Mouse (Mus musculus) lung, postnatal 0 days (tissue): ENCODE measurements around the gene Ankmy1. TPM values are rescaled to one million over a fixed set of nuclear protein-coding genes. Genes with fewer than 3 reads are reported as not detected.

Experiments
- ATAC-seq: fragments of 200-750 bp; cut with Nextera tagmentation; 2 replicates; pipeline ENCODE4 v1.8.0; 2017; ENCODE audit warnings: moderate library complexity
- DNase-seq: peaks from one replicate; pipeline ENCODE4 v3.0.0-alpha.2; 2016; ENCODE audit warnings: low spot score
- H3K27ac ChIP-seq: fragments of 300-500 bp; sonication (generic); 2 replicates; pipeline ENCODE4 v1.5.1; 2014; ENCODE audit warnings: antibody characterized with exemption, mild to moderate bottlenecking, low read length, mixed read lengths
- H3K27me3 ChIP-seq: fragments of 300-500 bp; sonication (generic); replicated peaks from 2 replicates; pipeline ENCODE4 v1.6.1; 2014; ENCODE audit warnings: low read length, mixed read lengths; ENCODE audit not compliant: insufficient read depth
- H3K36me3 ChIP-seq: fragments of 300-500 bp; sonication (generic); 2 replicates; pipeline ENCODE4 v1.6.1; 2014; ENCODE audit warnings: low read length, mixed read lengths; ENCODE audit not compliant: insufficient read depth
- H3K4me1 ChIP-seq: fragments of 300-500 bp; sonication (generic); 2 replicates; pipeline ENCODE4 v1.6.1; 2014; ENCODE audit warnings: antibody characterized with exemption, low read depth, low read length, mixed read lengths; ENCODE audit not compliant: insufficient read depth
- H3K4me2 ChIP-seq: fragments of 300-500 bp; sonication (generic); replicated peaks from 2 replicates; pipeline ENCODE4 v1.6.1; 2014; ENCODE audit warnings: low read depth, mild to moderate bottlenecking, low read length, moderate library complexity, mixed read lengths
- H3K4me3 ChIP-seq: fragments of 300-500 bp; sonication (generic); 2 replicates; pipeline ENCODE4 v1.5.1; 2014; ENCODE audit warnings: low read depth, low read length
- H3K9ac ChIP-seq: fragments of 300-500 bp; sonication (generic); replicated peaks from 2 replicates; pipeline ENCODE4 v1.6.1; 2014; ENCODE audit warnings: low read depth, mild to moderate bottlenecking
- H3K9me3 ChIP-seq: fragments of 300-500 bp; sonication (generic); 2 replicates; pipeline ENCODE4 v1.6.1; 2016; ENCODE audit warnings: low read length, mixed read lengths
- CTCF ChIP-seq: IDR thresholded peaks from 2 replicates; pipeline ENCODE4 v1.5.1; 2016; ENCODE audit warnings: antibody characterized with exemption, mild to moderate bottlenecking
- EP300 ChIP-seq: IDR thresholded peaks from 2 replicates; pipeline ENCODE4 v1.6.1; 2016; ENCODE audit warnings: antibody characterized with exemption, mild to moderate bottlenecking, control low read depth
- WGBS: fragments of 180-500 bp; shearing (Covaris S2); extraction: QIAGEN DNeasy Blood & Tissue Kit; methylation state at CpG from one replicate; pipeline ENCODE4 v1.1.7; 2014; 5-methylcytosine and 5-hydroxymethylcytosine counted together
- polyA plus RNA-seq: library from polyadenylated mRNA; unstranded; fragments of >200 nt; fragmentation: Nextera tagmentation; extraction: Ambion mirVana; gene quantifications from 2 replicates; pipeline ENCODE4 v1.2.1, GENCODE M21; 2015

Gene Ankmy1
- polyA plus RNA-seq, 1 experiment from 2014 or later = 0.57 TPM

DNA sequence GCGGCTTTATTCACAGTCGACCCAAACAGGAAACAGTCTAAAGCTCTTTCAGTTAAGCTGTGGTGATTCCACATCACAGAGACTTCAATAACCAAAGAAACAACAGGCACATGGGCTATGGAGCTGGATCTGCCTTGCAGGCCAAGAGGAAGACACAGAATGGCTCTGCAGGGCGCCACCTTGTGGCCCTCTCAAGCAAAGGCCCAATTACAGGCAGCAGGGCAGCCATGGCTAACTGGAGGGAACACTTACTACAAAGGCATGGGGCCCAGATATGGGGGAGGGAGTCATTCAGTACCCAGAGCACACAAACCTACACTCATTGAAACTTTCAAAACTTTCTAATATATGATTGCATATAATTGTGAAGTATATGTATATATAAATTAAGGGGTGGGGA lies 7.6 kb downstream of the Ankmy1 start:
- ATAC-seq = peak; percentile 66
- no peaks in the 10 kb centered on the region for H3K27me3 ChIP-seq
- H3K4me2 ChIP-seq = no peak overlapping the region
- TF ChIP-seq CTCF (peak; percentile 94), EP300 (no peak)
- H3K36me3 ChIP-seq = no peaks in the 10 kb centered on the region
- H3K9me3 ChIP-seq = no peaks in the 10 kb centered on the region
- no peak overlapping the region for H3K27ac ChIP-seq
- H3K9ac ChIP-seq = no peak overlapping the region
- H3K4me3 ChIP-seq = no peak overlapping the region
- whole genome bisulfite sequencing = 8% methylated on average over 3 of the region's 3 CpGs
- DNase-seq = peak; percentile 75
- H3K4me1 ChIP-seq = no peaks in the 10 kb centered on the region

DNA sequence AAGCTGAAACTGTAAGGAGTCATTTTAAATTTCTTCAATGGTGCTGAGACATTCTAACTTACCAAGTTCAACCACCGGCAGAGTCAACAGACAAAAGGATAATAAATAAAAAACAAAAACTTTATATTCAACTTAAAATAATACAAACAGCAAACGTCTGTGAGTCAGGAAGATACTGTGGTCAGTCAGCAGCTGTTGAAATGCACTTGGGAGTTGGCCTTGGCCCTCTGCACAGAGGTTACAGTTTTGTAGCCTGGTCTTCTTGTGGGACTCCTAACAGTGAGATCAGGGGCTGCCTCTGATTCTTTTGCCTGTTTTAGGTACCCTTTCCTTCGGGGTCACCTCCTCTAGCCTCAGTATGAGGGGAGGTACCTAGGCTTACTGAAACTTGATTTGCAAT lies 8.8 kb downstream of the Ankmy1 start:
- TF ChIP-seq EP300 = no peak
- TF ChIP-seq CTCF = no peak
- Histone ChIP-seq H3K36me3 (no peaks in the 10 kb centered on the region), H3K4me3 (no peak overlapping the region), H3K4me1 (no peaks in the 10 kb centered on the region), H3K27me3 (no peaks in the 10 kb centered on the region), H3K9ac (no peak overlapping the region), H3K9me3 (no peaks in the 10 kb centered on the region), H3K27ac (no peak overlapping the region), H3K4me2 (no peak overlapping the region)
- DNase-seq (no peak), ATAC-seq (no peak)
- 57% methylated on average over 3 of the region's 3 CpGs for WGBS

DNA sequence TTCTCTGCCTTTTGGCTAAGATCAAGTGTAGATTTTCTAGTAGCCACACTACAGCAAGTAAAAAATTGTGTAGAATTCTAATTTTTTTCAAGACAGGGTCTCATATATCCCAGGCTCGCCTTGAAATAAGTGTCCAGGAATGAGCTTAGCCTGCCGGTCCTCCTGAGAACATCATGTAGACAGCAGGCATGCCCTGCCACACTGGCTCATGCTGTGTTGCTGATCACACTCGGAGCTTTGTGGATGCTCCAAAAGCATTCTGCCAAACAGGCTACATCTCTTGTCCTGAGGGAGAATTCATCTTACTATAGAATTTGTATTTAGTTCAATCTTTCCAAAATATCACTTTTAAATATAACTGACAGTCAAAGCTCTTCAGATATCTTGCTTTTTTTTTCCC lies 9.9 kb downstream of the Ankmy1 start:
- no peak overlapping the region for H3K4me3 ChIP-seq
- WGBS = 53% methylated on average over 3 of the region's 3 CpGs
- no peak overlapping the region for H3K9ac ChIP-seq
- ATAC-seq = no peak
- no peaks in the 10 kb centered on the region for H3K4me1 ChIP-seq
- H3K27me3 ChIP-seq = no peaks in the 10 kb centered on the region
- H3K36me3 ChIP-seq = no peaks in the 10 kb centered on the region
- no peak for DNase-seq
- H3K27ac ChIP-seq = no peak overlapping the region
- no peak for TF ChIP-seq EP300
- no peak for TF ChIP-seq CTCF
- H3K9me3 ChIP-seq = no peaks in the 10 kb centered on the region
- no peak overlapping the region for H3K4me2 ChIP-seq

DNA sequence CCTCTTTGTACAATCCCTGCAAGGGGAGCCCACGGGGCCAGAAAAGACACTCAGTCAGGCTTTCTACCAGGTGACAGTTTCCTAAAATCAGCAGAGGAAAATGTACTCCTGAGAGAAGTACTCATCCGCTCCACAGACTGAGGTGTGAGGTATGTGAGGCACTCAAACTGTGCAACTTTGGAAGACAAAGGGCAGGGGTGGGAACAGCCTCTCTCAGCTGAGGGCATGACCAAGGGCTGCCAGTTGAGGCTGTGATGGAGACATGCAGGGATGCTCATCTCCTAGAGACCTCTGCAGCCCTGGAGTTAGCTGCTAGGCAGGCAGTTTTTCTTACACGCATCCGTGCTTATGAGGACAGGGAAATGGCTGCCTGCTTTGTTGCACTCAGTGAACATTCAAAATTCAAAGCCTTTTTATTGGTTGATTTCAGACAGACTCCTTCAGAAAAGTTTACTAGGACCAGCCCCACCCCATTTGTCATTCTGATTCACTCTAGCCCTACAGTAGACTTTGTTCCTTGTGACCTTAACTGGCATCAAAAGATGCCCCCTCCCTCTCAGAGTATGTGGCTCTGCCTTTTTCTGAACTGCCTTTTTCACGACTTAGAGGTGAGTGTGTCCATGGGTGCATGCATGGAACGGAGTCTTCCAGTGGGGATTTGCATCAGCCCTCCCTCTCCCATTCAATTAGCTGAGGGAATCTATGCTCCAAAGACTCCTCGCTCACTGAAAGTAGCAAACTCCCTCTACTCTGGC lies 13.6 kb downstream of the Ankmy1 start:
- no peaks in the 10 kb centered on the region for H3K4me1 ChIP-seq
- no peak overlapping the region for H3K4me3 ChIP-seq
- H3K27ac ChIP-seq = no peak overlapping the region
- H3K27me3 ChIP-seq = no peaks in the 10 kb centered on the region
- TF ChIP-seq EP300 (no peak), CTCF (no peak)
- H3K36me3 ChIP-seq = no peaks in the 10 kb centered on the region
- 69% methylated on average over 7 of the region's 7 CpGs for WGBS
- no peak overlapping the region for H3K4me2 ChIP-seq
- DNase-seq = no peak
- H3K9me3 ChIP-seq = no peaks in the 10 kb centered on the region
- no peak overlapping the region for H3K9ac ChIP-seq
- no peak for ATAC-seq

GRCm38 (mm10) chr1:92881982-92882381 lies 20.7 kb downstream of the Ankmy1 start:
- H3K4me1 ChIP-seq = no peaks in the 10 kb centered on the region
- no peaks in the 10 kb centered on the region for H3K27me3 ChIP-seq
- no peak overlapping the region for H3K4me2 ChIP-seq
- H3K9me3 ChIP-seq = no peaks in the 10 kb centered on the region
- WGBS = 74% methylated on average over 6 of the region's 6 CpGs
- no peak for ATAC-seq
- TF ChIP-seq EP300 (no peak), CTCF (no peak)
- no peaks in the 10 kb centered on the region for H3K36me3 ChIP-seq
- H3K9ac ChIP-seq = no peak overlapping the region
- no peak overlapping the region for H3K4me3 ChIP-seq
- no peak for DNase-seq
- no peak overlapping the region for H3K27ac ChIP-seq

- no peak overlapping the region for H3K4me2 ChIP-seq
- H3K9ac ChIP-seq = no peak overlapping the region
- no peaks in the 10 kb centered on the region for H3K9me3 ChIP-seq
- no peaks in the 10 kb centered on the region for H3K36me3 ChIP-seq
- no peaks in the 10 kb centered on the region for H3K27me3 ChIP-seq
- 77% methylated on average over 5 of the region's 5 CpGs for WGBS
- H3K27ac ChIP-seq = no peak overlapping the region
- DNase-seq (no peak), ATAC-seq (no peak)
- H3K4me1 ChIP-seq = no peaks in the 10 kb centered on the region
- no peak for TF ChIP-seq EP300
- no peak for TF ChIP-seq CTCF
- H3K4me3 ChIP-seq = no peak overlapping the region
These were observed 22.6 kb downstream of the Ankmy1 start for GRCm38 (mm10) chr1:92880101-92880500.
